Mouse (Mus musculus): ENCODE data around the gene Utf1. TPM values are rescaled to one million over a fixed set of nuclear protein-coding genes. Genes with fewer than 3 reads are reported as not detected.

Utf1 gene
- polyA plus RNA-seq (2012; rRNA removed): 0.08 TPM in 1 of 2 replicates, not detected in the other

DNA sequence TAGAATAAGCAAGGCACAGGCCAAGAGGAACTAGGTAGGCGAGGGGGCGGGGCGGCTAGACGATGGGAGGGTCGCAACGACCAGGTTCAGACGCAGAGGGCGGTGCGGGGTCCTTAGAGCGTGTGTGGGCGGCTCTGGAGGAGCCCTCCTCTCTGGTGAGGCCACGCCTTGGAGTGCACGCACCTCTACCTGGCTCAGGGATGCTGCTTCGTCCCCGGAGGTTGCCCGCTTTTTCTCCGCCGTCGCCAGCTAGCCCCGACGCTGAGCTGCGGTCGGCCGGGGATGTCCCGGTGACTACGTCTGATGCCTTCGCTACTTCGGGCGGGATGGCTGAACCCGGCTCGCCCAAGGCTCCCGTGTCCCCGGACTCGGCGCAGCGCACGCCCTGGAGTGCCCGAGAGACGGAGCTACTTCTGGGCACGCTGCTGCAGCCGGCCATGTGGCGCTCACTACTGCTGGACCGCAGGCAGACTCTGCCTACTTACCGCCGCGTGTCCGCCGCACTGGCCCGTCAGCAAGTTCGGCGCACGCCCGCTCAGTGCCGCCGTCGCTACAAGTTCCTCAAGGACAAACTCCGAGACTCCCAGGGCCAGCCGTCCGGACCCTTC is at the start of gene Utf1:
TSS of gene Utf1 (plus strand) at position 116 of the 608 bp plus-strand sequence.
- H3K4me1 ChIP-seq (ENCODE audit: control insufficient read depth, insufficient read depth, low read length): no peaks in the 10 kb centered on the region
- TF ChIP-seq CTCF (IDR thresholded peaks at IDR 0.05; ENCODE audit: extremely low read depth, insufficient read depth, low read length): no peak
- no peak for TF ChIP-seq POLR2A (IDR thresholded peaks at IDR 0.05; ENCODE audit: extremely low read depth, insufficient read depth, low read length)
- no peak within 1 kb of the TSS for H3K27ac ChIP-seq (ENCODE audit: insufficient read depth, low read length)
- no peak within 1 kb of the TSS; the same call in 1 of the 2 replicates for H3K4me3 ChIP-seq (ENCODE audit: insufficient read depth, low read length)

DNA sequence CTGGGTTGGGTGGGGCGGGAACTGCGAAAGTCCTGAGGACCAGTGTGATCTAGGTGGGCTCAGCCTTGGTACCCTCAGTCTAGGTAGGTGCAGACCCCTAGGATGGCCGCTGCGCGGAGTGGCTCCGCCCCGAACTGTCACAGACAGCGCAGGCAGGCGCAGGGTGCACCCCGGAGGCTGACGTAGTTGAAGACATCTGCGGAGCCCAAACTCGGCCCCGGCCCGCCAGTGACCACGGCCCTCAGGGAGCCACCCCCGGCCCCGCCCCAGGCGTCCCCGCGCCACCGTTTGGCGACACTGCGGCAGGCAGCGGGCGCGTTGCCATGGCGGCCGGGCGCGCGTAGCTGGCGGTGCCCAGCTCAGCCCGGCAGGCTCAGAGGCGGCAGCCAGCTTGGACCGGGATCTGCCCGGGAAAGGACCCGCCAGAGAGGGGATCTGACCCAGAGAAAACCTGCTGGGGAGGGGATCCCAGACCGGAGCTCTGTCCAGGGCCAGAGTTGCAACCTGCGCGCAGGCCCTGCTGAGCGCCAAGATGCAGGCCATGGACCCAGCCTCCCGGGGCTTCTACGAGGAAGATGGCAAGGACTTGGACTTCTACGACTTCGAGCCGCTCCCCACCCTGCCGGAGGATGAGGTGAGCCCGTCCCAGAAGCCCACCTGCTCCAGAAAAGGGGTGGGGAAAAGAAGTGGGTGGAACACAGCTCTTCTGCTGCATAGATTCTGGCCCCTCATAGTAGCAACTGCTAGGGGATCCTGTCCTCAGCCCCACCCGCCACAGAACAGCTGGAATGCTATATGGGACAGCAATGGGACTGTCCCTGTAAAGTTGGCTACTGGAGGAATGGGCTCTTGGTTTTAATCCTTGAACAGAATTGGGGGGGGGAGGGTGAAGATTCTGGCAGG is 48.7 kb upstream of the Utf1 start, which contains the start of gene Kndc1:
TSS of gene Kndc1 (plus strand) at position 42 of the 903 bp plus-strand sequence.
- H3K27ac ChIP-seq (ENCODE audit: insufficient read depth, low read length): peak within 1 kb of the TSS; percentile 52
- no peak for TF ChIP-seq CTCF (IDR thresholded peaks at IDR 0.05; ENCODE audit: extremely low read depth, insufficient read depth, low read length)
- peak; percentile 69; the same call in 1 of the 2 replicates for TF ChIP-seq POLR2A (IDR thresholded peaks at IDR 0.05; ENCODE audit: extremely low read depth, insufficient read depth, low read length)
- peak within 1 kb of the TSS; percentile 86 for H3K4me3 ChIP-seq (ENCODE audit: insufficient read depth, low read length)
- peaks cover 8% of the 10 kb centered on the region; the same call in 1 of the 2 replicates for H3K4me1 ChIP-seq (ENCODE audit: control insufficient read depth, insufficient read depth, low read length)

DNA sequence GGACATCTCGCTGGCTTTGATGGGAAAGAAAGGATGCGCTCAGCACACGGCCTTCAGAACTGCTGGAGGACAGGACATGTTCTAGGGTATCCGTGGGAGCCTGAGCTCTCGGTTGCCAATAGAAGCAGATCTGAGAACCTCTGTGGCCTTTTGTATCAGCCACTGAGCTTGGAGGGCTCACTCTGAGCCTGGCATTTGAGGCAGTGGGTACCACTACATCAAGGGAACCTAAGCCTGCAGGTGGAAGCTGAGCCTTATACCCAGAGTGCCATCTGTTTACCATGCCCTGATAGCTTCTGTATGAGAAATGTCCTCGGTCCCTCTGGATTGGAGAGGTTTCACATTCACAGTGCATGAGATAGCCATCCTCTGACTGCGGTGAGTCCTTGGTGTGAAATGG is 47.3 kb upstream of the Utf1 start:
- peak overlapping the region; percentile 52 for H3K27ac ChIP-seq (ENCODE audit: insufficient read depth, low read length)
- peaks cover 13% of the 10 kb centered on the region for H3K4me1 ChIP-seq (ENCODE audit: control insufficient read depth, insufficient read depth, low read length)
- peak overlapping the region; percentile 86 for H3K4me3 ChIP-seq (ENCODE audit: insufficient read depth, low read length)
- TF ChIP-seq CTCF (IDR thresholded peaks at IDR 0.05; ENCODE audit: extremely low read depth, insufficient read depth, low read length) (no peak), POLR2A (IDR thresholded peaks at IDR 0.05; ENCODE audit: extremely low read depth, insufficient read depth, low read length) (no peak)

GRCm38 (mm10) chr7:139896796-139897195 is 46.8 kb upstream of the Utf1 start:
- Histone ChIP-seq H3K4me3 (ENCODE audit: insufficient read depth, low read length) (peak overlapping the region; percentile 86; the same call in 1 of the 2 replicates), H3K4me1 (ENCODE audit: control insufficient read depth, insufficient read depth, low read length) (peaks cover 13% of the 10 kb centered on the region), H3K27ac (ENCODE audit: insufficient read depth, low read length) (peak overlapping the region; percentile 52)
- no peak for TF ChIP-seq POLR2A (IDR thresholded peaks at IDR 0.05; ENCODE audit: extremely low read depth, insufficient read depth, low read length)
- no peak for TF ChIP-seq CTCF (IDR thresholded peaks at IDR 0.05; ENCODE audit: extremely low read depth, insufficient read depth, low read length)

- peaks cover 13% of the 10 kb centered on the region for H3K4me1 ChIP-seq (ENCODE audit: control insufficient read depth, insufficient read depth, low read length)
- TF ChIP-seq POLR2A (IDR thresholded peaks at IDR 0.05; ENCODE audit: extremely low read depth, insufficient read depth, low read length) (no peak), CTCF (IDR thresholded peaks at IDR 0.05; ENCODE audit: extremely low read depth, insufficient read depth, low read length) (no peak)
Observed at GRCm38 (mm10) chr7:139898606-139899005, 45.0 kb upstream of the Utf1 start.

DNA sequence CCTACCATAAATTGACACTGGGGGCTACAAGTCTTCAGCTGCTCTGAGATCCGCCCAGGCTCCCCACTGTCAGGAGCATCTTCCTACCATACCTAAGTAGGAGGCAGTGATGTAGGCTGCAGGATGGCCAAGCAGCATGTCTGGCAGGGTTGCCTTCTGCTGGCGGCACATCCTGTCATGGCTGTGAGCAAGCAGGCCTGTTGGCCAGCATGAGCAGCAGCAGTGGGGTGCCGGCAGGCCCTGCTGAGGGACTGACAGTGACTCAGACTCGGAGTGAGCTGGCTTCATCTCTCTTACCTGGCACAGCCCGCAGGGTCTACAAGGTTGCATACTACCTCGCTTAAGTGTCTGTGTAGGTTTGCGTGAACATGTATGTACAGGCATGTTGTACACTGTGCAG is 44.1 kb upstream of the Utf1 start:
- no peak for TF ChIP-seq CTCF (IDR thresholded peaks at IDR 0.05; ENCODE audit: extremely low read depth, insufficient read depth, low read length)
- no peak for TF ChIP-seq POLR2A (IDR thresholded peaks at IDR 0.05; ENCODE audit: extremely low read depth, insufficient read depth, low read length)
- peaks cover 13% of the 10 kb centered on the region for H3K4me1 ChIP-seq (ENCODE audit: control insufficient read depth, insufficient read depth, low read length)
- no peak overlapping the region for H3K4me3 ChIP-seq (ENCODE audit: insufficient read depth, low read length)
- no peak overlapping the region for H3K27ac ChIP-seq (ENCODE audit: insufficient read depth, low read length)

More at GRCm38 (mm10) chr7:139898606-139899005, 45.0 kb upstream of the Utf1 start:
- no peak overlapping the region for H3K4me3 ChIP-seq (ENCODE audit: insufficient read depth, low read length)
- no peak overlapping the region for H3K27ac ChIP-seq (ENCODE audit: insufficient read depth, low read length)

DNA sequence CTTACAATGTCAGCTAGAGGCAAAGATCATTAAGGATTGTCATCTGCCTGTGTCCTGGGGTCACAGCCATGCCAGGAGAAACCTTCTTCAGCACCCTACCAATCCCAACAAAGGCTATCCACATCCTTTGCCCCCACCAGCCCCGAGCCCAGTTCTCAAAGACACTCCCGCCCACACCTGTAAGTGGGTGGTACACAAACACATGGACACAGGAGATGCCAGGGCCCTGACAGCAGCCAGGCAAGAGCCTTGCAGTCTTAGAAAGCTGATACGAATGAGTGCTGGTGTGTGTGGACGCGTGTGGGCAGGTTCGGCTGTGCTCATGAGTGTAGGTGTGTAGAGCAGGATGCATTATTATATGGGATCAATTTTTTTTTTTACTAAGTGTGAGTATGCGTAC is 43.1 kb upstream of the Utf1 start:
- no peak overlapping the region for H3K4me3 ChIP-seq (ENCODE audit: insufficient read depth, low read length)
- H3K4me1 ChIP-seq (ENCODE audit: control insufficient read depth, insufficient read depth, low read length): peaks cover 13% of the 10 kb centered on the region
- TF ChIP-seq CTCF (IDR thresholded peaks at IDR 0.05; ENCODE audit: extremely low read depth, insufficient read depth, low read length) (no peak), POLR2A (IDR thresholded peaks at IDR 0.05; ENCODE audit: extremely low read depth, insufficient read depth, low read length) (no peak)
- no peak overlapping the region for H3K27ac ChIP-seq (ENCODE audit: insufficient read depth, low read length)

- Histone ChIP-seq H3K27ac (ENCODE audit: insufficient read depth, low read length) (no peak overlapping the region), H3K4me3 (ENCODE audit: insufficient read depth, low read length) (no peak overlapping the region), H3K4me1 (ENCODE audit: control insufficient read depth, insufficient read depth, low read length) (peaks cover 13% of the 10 kb centered on the region)
- TF ChIP-seq CTCF (IDR thresholded peaks at IDR 0.05; ENCODE audit: extremely low read depth, insufficient read depth, low read length) (no peak), POLR2A (IDR thresholded peaks at IDR 0.05; ENCODE audit: extremely low read depth, insufficient read depth, low read length) (no peak)
Observed at GRCm38 (mm10) chr7:139900896-139901295, 42.7 kb upstream of the Utf1 start.

GRCm38 (mm10) chr7:139901981-139902380 is 41.6 kb upstream of the Utf1 start:
- Histone ChIP-seq H3K4me1 (ENCODE audit: control insufficient read depth, insufficient read depth, low read length) (peaks cover 13% of the 10 kb centered on the region), H3K27ac (ENCODE audit: insufficient read depth, low read length) (no peak overlapping the region), H3K4me3 (ENCODE audit: insufficient read depth, low read length) (no peak overlapping the region)
- TF ChIP-seq CTCF (IDR thresholded peaks at IDR 0.05; ENCODE audit: extremely low read depth, insufficient read depth, low read length): no peak
- no peak for TF ChIP-seq POLR2A (IDR thresholded peaks at IDR 0.05; ENCODE audit: extremely low read depth, insufficient read depth, low read length)
